Comparison of ENCODE assay signal across 22 mouse cellular contexts in genomic region chr3:85518072-85518471, GRCm38 (mm10). TPM values are rescaled to one million over a fixed set of nuclear protein-coding genes. Genes with fewer than 3 reads are reported as not detected.
DNase-seq lines count a peak whose midpoint lies in the region; ATAC-seq and TF ChIP-seq lines count a peak whose summit lies in the region.
"Had no signal": no experiment of that assay in that cellular context is flagged by ENCODE, and none has a peak within 500 bp of the region (broad histone marks: within the 10 kb centered on the region; RNA-seq: fewer than 3 reads in every experiment).

No protein-coding gene starts in this region.

- no peak overlapping the region; the same call in 1 of the 2 replicates for H3K9ac ChIP-seq in heart, embryonic 16.5 days (ENCODE audit: low read length)
- H3K9ac ChIP-seq in intestine, embryonic 15.5 days = no peak overlapping the region
- H3K9ac ChIP-seq: forebrain, embryonic 13.5 days; hindbrain, embryonic 14.5 days; limb, embryonic 13.5 days; liver, embryonic 12.5 days; midbrain, embryonic 12.5 days; neural tube, embryonic 12.5 days had no signal

- H3K4me2 ChIP-seq in heart, embryonic 16.5 days (ENCODE audit: low read depth, low read length) = no peak overlapping the region
- no peak overlapping the region for H3K4me2 ChIP-seq in intestine, embryonic 15.5 days (replicated peaks)
- H3K4me2 ChIP-seq: forebrain, embryonic 13.5 days; hindbrain, embryonic 14.5 days; limb, embryonic 13.5 days; liver, embryonic 12.5 days; midbrain, embryonic 12.5 days; neural tube, embryonic 12.5 days had no signal

- peaks cover 8% of the 10 kb centered on the region; the same call in 1 of the 2 replicates for H3K4me1 ChIP-seq in cerebellum, adult 2 months (ENCODE audit: control insufficient read depth, insufficient read depth, low read length)
- H3K4me1 ChIP-seq in heart, embryonic 10.5 days = peaks cover 46% of the 10 kb centered on the region
- peaks cover 23% of the 10 kb centered on the region for H3K4me1 ChIP-seq in heart, embryonic 16.5 days (ENCODE audit: control insufficient read depth, insufficient read depth, low read length)
- peaks cover 4% of the 10 kb centered on the region; the same call in 1 of the 2 replicates for H3K4me1 ChIP-seq in intestine, embryonic 15.5 days (replicated peaks)
- H3K4me1 ChIP-seq: forebrain, embryonic 13.5 days; liver, embryonic 12.5 days; midbrain, embryonic 12.5 days had no signal

- H3K27me3 ChIP-seq in cerebellum, adult 2 months (ENCODE audit: control insufficient read depth, insufficient read depth, low read length) = no peaks in the 10 kb centered on the region
- H3K27me3 ChIP-seq in heart, embryonic 10.5 days (ENCODE audit: insufficient read depth, poor library complexity, severe bottlenecking) = no peaks in the 10 kb centered on the region
- no peaks in the 10 kb centered on the region for H3K27me3 ChIP-seq in heart, embryonic 16.5 days (ENCODE audit: control insufficient read depth, insufficient read depth, low read length)
- H3K27me3 ChIP-seq in intestine, embryonic 15.5 days (replicated peaks) = 0 out of 2 replicates have a peak, but pooled peaks cover 6% of the 10 kb centered on the region
- H3K27me3 ChIP-seq: forebrain, embryonic 13.5 days; limb, embryonic 13.5 days; liver, embryonic 12.5 days; midbrain, embryonic 12.5 days; neural tube, embryonic 12.5 days had no signal

- no peaks in the 10 kb centered on the region for H3K9me3 ChIP-seq in heart, embryonic 10.5 days
- H3K9me3 ChIP-seq in heart, embryonic 16.5 days (replicated peaks; ENCODE audit: control insufficient read depth, low read length) = no peaks in the 10 kb centered on the region
- H3K9me3 ChIP-seq in intestine, embryonic 15.5 days = no peaks in the 10 kb centered on the region
- H3K9me3 ChIP-seq: forebrain, embryonic 13.5 days; limb, embryonic 13.5 days; liver, embryonic 12.5 days; midbrain, embryonic 12.5 days; neural tube, embryonic 12.5 days had no signal

- no peak for TF ChIP-seq POLR2A in cerebellum, adult 2 months (IDR thresholded peaks at IDR 0.05; ENCODE audit: borderline replicate concordance, insufficient read depth, low read length)

- DNase-seq in cerebellum, adult 2 months = no peak
- DNase-seq in cerebellum, adult 8-10 months = no peak
- peak; percentile 84 for DNase-seq in heart, embryonic 10.5 days (ENCODE audit: low spot score)
- peak; percentile 79 for DNase-seq in heart, postnatal 4 days
- DNase-seq in layer of hippocampus, postnatal 25 days (ENCODE audit: extremely low spot score in 1 of 2, low spot score in 1 of 2) = no peak
- no peak for DNase-seq in testis, postnatal 10 days (ENCODE audit: low spot score)
- DNase-seq: kidney, adult 9 months; kidney, postnatal 14 days; layer of hippocampus, postnatal 36 days; lung, adult 18-20 months; lung, postnatal 14 days; retina, postnatal 1 day; thymus, postnatal 14 days had no signal

- 0 out of 2 replicates have a peak overlapping the region, but pooled peaks have one; percentile 2 for H3K27ac ChIP-seq in cerebellum, adult 2 months (ENCODE audit: insufficient read depth, low read length)
- peak overlapping the region; percentile 81 for H3K27ac ChIP-seq in heart, embryonic 10.5 days
- peak overlapping the region; percentile 91 for H3K27ac ChIP-seq in heart, embryonic 16.5 days (ENCODE audit: low read length)
- H3K27ac ChIP-seq in intestine, embryonic 15.5 days = no peak overlapping the region
- H3K27ac ChIP-seq: forebrain, embryonic 13.5 days; hindbrain, embryonic 14.5 days; limb, embryonic 13.5 days; liver, embryonic 12.5 days; midbrain, embryonic 12.5 days; neural tube, embryonic 12.5 days had no signal

- ATAC-seq in heart, embryonic 16.5 days (replicated peaks; ENCODE audit: extremely low read depth, insufficient read depth, low FRiP score) = peak; percentile 93
- ATAC-seq in intestine, embryonic 15.5 days = no peak
- ATAC-seq: forebrain, embryonic 13.5 days; inflammation-experienced regulatory T-cells, adult 6 months; liver, embryonic 12.5 days had no signal

- H3K4me3 ChIP-seq in cerebellum, adult 2 months (replicated peaks; ENCODE audit: insufficient read depth, low read depth, low read length) = no peak overlapping the region
- no peak overlapping the region for H3K4me3 ChIP-seq in heart, embryonic 10.5 days
- H3K4me3 ChIP-seq in heart, embryonic 16.5 days (ENCODE audit: low read length) = no peak overlapping the region
- no peak overlapping the region for H3K4me3 ChIP-seq in intestine, embryonic 15.5 days (replicated peaks)
- H3K4me3 ChIP-seq: forebrain, embryonic 13.5 days; limb, embryonic 13.5 days; liver, embryonic 12.5 days; midbrain, embryonic 12.5 days; neural tube, embryonic 12.5 days had no signal

- 86% methylated on average over 1 of the region's 1 CpGs for WGBS in cerebellum, adult 2 months
- 70% methylated on average over 1 of the region's 1 CpGs for WGBS in heart, embryonic 10.5 days
- 56% methylated on average over 1 of the region's 1 CpGs for WGBS in heart, embryonic 16.5 days
- 86% methylated on average over 1 of the region's 1 CpGs for WGBS in intestine, embryonic 15.5 days

- H3K36me3 ChIP-seq in heart, embryonic 10.5 days = no peaks in the 10 kb centered on the region
- H3K36me3 ChIP-seq in heart, embryonic 16.5 days (ENCODE audit: control insufficient read depth, insufficient read depth) = no peaks in the 10 kb centered on the region
- H3K36me3 ChIP-seq in intestine, embryonic 15.5 days = no peaks in the 10 kb centered on the region
- H3K36me3 ChIP-seq: limb, embryonic 13.5 days; liver, embryonic 12.5 days; midbrain, embryonic 12.5 days; neural tube, embryonic 12.5 days had no signal

- no peak for TF ChIP-seq CTCF in cerebellum, adult 2 months (IDR thresholded peaks at IDR 0.05; ENCODE audit: borderline replicate concordance, insufficient read depth, low read depth, low read length)

RNA-seq across cellular contexts. Expression of gene Gatb, which starts 55.8 kb away (rescaled TPM):
- 14.9 and 16.1 TPM in 2 replicates for polyA plus RNA-seq in cerebellum, adult 2 months (2012; rRNA removed)
- 32.3 and 45.0 TPM in 2 replicates for polyA plus RNA-seq in heart, embryonic 10.5 days (2016; fragmentation: Nextera tagmentation; extraction: Ambion mirVana)
- polyA plus RNA-seq in heart, embryonic 16.5 days (2015; fragmentation: Nextera tagmentation; extraction: Ambion mirVana) = 40.3 and 40.6 TPM in 2 replicates
- total RNA-seq in heart, postnatal 4 days (2021) = 10 to 100 TPM; 26.4 to 28.0 TPM
- total RNA-seq in layer of hippocampus, postnatal 25 days (2021) = 10 to 100 TPM; 22.2 to 22.5 TPM
- polyA plus RNA-seq in intestine, embryonic 15.5 days (2015; fragmentation: Nextera tagmentation; extraction: Ambion mirVana) = 32.1 and 34.4 TPM in 2 replicates

Comparison
In these comparisons a context has a peak if more than half of its experiments do, and no peak if none do; other contexts are left out.
1. DNase-seq: peak in heart, embryonic 10.5 days (single experiment) and heart, postnatal 4 days (single experiment); none in cerebellum, adult 2 months (0 of 2), cerebellum, adult 8-10 months (single experiment), layer of hippocampus, postnatal 25 days (0 of 2) and testis, postnatal 10 days (single experiment).